Mouse (Mus musculus): ENCODE data around the gene Lins1.

Gene Lins1

GRCm38 (mm10) chr7:66689620-66690360 is at the start of gene Lins1:
Gene Lins1 (plus strand): TSS chr7:66689889.
- DNase-seq: peak; percentile 99

- no peak for DNase-seq
Observed at GRCm38 (mm10) chr7:66645736-66646135, 44.0 kb upstream of the Lins1 start.

DNA sequence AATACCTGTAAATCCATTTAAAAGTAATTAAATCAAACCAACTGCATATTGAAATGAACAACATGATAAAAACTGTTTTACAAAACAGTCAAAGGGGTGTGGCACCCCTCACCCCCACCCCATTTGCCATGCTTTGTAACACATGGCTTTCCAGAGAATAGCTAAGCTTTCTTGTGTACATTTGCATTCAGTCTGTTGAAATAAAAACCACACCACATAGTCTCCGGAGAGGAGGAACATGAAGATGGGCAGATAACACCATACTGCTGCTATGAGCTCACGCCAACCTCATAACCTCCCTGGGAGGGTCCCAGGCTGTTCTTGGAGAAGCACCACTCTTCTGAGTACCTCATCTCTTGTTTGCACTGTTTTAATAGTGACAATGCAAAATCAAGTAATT is 40.5 kb upstream of the Lins1 start:
- DNase-seq: no peak

GRCm38 (mm10) chr7:66650883-66651282 is 38.8 kb upstream of the Lins1 start:
- DNase-seq: no peak

DNA sequence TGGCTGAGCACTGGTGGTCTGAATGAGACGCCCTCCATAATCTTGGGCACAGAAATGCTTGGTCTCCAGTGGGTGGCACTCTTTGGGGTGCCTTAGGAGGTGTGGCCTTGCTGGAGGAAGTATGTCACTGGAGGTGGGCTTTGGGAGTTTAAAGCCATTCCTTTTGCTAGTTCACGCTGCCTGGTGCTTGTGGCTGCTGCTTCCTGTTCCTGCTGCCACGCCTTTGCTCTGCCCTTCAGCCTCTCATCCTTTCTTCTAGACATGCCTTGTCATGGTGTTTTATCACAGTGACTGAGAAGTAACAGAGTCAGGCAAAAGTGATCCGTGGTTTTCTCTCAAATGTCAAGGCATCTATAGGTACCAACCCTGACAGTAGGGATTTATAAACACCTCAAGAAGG is 37.5 kb upstream of the Lins1 start:
- DNase-seq: no peak

DNA sequence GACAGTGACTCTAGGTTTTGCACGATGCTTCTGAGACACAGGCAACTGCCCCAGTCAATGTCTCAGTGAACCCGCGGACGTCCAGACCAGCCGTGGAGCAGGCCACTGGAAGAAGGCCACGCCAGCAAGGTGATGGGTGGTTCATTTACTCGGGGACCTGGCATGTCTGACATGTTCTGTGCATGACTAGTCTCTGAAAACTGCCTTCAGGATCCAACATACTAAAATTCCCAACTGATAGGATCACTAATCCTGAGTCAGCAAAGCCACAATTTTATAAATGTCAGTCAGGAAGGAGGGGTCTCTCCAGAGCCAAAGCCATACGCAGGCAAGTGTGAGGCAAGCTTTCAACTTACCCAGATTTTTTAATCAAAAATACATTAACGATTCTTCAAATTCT is 36.1 kb upstream of the Lins1 start:
- no peak for DNase-seq

DNA sequence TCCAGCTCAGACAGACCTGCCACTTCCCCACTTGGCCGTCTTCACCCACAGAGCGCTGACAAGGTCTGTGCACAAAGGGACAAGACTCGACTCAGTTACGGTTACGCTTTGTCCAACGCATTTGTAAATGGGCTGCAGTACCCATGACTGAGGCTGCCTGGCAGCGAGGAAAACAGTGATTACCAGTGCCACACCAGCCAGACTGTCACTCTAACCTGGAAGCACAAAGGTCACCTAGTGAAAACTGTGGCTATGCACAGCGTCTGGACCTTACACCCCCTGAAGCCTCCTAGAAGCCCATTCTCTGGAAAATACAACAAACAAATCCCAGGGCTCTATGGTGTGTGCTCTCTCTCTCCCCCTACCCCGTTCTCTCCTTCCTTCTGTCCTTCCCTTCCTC is 34.2 kb upstream of the Lins1 start:
- DNase-seq: no peak

- no peak for DNase-seq
Observed at GRCm38 (mm10) chr7:66660291-66660690, 29.4 kb upstream of the Lins1 start.

DNA sequence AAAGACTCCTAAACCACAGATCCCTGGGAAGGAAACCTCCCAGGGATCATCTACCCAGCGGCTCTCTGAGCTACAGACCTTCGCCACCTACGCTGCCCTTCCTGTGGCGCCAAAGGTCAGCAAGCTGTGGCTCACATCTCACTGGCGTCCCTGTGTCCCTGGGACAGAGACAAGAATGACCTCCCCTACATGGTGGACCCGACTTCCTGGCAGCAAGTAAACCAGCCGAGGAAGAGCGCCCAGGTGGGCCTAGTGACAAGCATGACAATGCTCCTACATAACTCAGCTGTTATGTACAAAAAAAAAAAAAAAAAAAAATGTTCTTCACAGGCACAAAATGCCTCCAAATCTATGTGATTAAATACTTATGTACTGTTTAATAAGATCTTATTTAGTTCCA is 28.7 kb upstream of the Lins1 start:
- DNase-seq: no peak

- peak; percentile 81 for DNase-seq
Observed at GRCm38 (mm10) chr7:66661572-66661971, 28.1 kb upstream of the Lins1 start.

DNA sequence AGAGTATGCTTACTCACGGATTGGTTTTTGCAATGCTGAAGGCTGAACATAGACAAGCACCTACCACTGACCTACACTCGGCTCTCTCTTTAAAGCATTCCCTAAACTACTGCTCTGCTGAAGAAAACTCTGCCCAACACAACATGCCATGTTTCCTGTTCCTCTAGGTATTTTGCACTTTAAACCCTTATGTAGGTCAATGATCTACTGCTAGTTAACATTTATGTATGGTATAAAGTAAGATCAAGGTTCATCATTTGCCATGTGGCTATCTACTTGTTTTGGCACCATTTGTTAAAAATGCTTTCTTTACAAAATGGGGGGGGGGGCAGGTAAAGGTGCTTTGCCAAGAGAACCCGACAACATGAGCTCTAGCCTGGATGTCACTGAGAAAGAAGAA is 26.1 kb upstream of the Lins1 start:
- DNase-seq: no peak

DNA sequence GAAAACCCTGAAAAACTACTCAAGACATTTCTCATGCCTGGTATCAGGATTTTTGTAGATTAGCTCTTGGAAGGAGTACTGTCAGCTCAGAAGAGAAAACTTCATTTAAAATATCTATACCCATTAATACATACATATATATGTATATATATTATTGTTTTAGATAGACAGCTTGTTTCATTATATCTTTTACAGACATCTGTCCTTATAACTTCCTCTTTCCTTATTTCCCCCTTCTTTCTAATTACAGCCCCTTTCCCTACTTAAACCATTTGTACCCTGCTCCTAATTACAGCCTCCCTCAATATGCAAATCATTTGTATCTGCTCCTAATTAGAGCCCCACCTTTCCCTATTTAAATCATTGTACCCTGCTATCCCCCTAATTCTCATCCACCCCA is 22.6 kb upstream of the Lins1 start:
- DNase-seq: no peak

- no peak for DNase-seq
Observed at GRCm38 (mm10) chr7:66675800-66676199, 13.9 kb upstream of the Lins1 start.

DNA sequence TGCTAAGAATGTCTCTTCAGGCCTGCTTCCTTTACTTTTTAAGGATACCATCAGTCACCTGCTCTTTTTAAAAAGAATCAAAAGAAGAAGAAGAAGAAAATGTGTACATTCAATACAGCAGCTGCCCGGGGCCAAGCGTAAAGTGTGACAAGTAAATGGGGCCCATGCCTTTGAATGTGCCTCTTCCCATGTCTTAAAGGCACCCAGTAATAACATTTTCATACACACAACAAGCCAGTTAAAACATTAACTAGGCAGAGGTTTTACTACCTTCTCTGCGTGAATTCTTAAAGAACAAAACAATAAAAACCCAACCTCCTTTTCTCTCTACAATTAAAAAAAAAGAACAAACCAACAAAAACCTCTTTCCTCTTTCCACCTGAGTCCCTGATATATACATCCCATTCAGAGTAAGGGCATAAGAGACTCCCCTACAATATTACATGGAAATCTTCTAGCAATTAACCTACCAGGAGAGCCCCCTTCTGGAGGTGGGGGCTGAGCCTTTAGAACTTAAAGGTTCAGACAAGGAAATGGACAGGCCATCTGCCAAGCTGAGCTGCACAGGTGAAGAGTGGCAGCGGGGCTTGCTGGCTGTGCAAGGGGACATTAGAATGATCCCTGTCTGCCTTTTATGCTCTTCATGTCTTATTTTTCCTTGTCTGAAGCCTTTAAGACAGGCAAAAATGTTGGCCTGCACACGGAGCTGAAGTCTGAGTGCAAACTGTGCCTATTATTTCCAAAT is 7.4 kb upstream of the Lins1 start:
- DNase-seq: no peak

- peak; percentile 41 for DNase-seq
Observed at GRCm38 (mm10) chr7:66688721-66689120, 968 bp upstream of the Lins1 start.

GRCm38 (mm10) chr7:66689294-66689619 is 432 bp upstream of the Lins1 start, which contains the start of gene Asb7:
Gene Asb7 (minus strand): TSS chr7:66689596.
- no peak for DNase-seq

GRCm38 (mm10) chr7:66694467-66694866 is 4.8 kb downstream of the Lins1 start:
- DNase-seq: no peak

DNA sequence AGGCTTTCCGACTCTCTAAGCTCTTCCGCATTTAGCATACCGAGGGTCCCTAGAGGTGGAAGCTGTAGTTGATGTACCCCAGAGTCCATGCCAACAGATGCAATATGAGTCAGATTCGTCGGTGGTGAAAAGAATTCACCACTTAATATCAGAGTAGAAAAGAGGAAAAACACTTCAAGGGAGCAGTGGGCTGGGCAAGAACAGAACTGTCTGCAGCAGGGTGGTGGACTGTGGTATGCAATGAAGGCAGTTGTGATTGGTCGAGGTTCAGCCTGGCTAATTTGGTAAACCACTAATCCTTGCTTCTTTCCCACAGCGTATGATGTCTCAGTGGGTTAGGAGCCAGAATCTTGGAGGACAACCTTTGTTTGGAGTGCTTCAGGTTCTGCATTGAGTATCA is 13.0 kb downstream of the Lins1 start:
- DNase-seq: no peak

DNA sequence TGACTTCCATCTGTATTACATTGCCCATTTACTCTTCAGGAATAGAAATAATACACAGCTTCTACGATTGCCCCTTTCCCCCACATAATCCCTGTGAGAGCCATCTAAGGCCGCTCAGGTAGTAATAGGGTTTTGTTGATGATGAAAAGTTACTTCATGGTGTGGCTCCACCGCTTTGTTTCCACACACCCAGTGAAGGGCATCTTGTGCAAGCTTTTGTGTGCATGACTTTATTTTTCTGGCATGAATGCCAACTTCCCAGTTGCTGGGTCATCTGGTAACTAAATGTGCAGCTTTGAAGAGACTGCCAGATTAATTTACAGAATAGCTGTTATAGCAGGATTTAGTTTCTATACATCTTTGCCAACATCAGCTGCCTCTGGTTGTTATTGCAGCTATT is 14.9 kb downstream of the Lins1 start:
- no peak for DNase-seq

- no peak for DNase-seq
Observed at GRCm38 (mm10) chr7:66711166-66711565, 21.5 kb downstream of the Lins1 start.

GRCm38 (mm10) chr7:66724514-66724913 is 34.8 kb downstream of the Lins1 start:
- no peak for DNase-seq

GRCm38 (mm10) chr7:66724954-66725353 is 35.3 kb downstream of the Lins1 start:
- DNase-seq: no peak

- DNase-seq: no peak
Observed at GRCm38 (mm10) chr7:66728072-66728471, 38.4 kb downstream of the Lins1 start.

DNA sequence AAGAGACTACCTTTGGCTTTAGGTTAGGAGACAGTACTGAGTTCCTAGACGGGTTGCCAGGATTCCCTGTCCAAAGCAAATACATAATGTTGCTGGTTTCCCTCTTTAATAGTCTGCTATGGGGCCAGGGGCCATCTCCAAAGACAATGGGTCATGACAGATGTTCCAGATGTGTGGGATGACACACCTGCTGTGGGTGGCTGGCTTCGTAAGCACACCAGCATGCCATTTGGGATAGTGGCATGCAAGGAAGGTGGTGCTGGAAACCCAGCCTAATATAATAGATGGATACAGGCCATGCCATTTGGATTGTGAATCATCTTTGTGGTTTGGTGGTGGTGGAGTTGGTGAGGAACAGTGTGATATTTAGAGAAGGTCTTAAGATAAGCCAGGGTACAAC is 39.5 kb downstream of the Lins1 start:
- no peak for DNase-seq

DNA sequence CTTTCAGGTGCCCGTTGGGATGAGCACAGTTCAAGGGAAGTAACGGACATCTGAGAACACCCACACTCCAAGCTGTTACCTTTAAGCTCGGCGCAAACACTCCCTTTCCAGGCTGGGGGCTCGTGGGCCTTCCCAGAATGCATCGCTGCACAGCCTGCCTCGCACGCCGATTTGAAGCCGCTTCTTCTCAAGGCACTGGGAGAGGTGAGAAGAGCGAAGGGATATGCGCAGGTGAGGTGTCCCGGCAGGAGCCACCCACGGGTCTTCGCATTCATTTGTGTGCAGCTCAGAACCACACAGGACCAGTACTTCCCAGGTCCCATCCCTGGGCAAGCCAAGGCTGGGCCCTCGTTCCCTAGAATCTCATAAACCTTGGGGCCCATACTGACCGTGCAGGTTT is 43.7 kb downstream of the Lins1 start:
- DNase-seq: no peak
